Mouse (Mus musculus) left cerebral cortex, adult 2 months (tissue): Measurements from ENCODE around the gene Actn1. TPM values are rescaled to one million over a fixed set of nuclear protein-coding genes. Genes with fewer than 3 reads are reported as not detected.

ENCODE experiments used
- DNase-seq, 2 experiments: peaks; one replicate each; pipeline ENCODE4 v3.0.0; 2021 to 2022; ENCODE audit warnings: low spot score in 2 of 2, mixed read lengths in 1 of 2; ENCODE audit errors: extremely low spot score in 1 of 2
- H3K27ac ChIP-seq: fragments of 200-600 bp; 2 replicates; pipeline ENCODE4 v1.8.1; 2022
- H3K4me3 ChIP-seq: fragments of 200-600 bp; 2 replicates; pipeline ENCODE4 v1.8.1; 2022
- CTCF ChIP-seq: fragments of 200-600 bp; IDR thresholded peaks from 2 replicates; pipeline ENCODE4 v1.8.1; 2022; ENCODE audit warnings: antibody characterized with exemption, mild to moderate bottlenecking, moderate library complexity
- intact Hi-C: fragments of 180-260 bp; cut with DNase I; formaldehyde crosslinking; loops from one replicate; pipeline ENCODE4 v1.15.1; 2025
- total RNA-seq, 2 experiments: library from RNA; stranded (reverse); gene quantifications; 2 replicates each; pipeline ENCODE4 v1.2.3; 2021

Gene Actn1
- total RNA-seq, 2 experiments from 2014 or later: 125 to 130 TPM

- intact Hi-C loops: no loop called here
- Histone ChIP-seq H3K27ac (no peak overlapping the region), H3K4me3 (no peak overlapping the region)
- DNase-seq: no peak
- no peak for TF ChIP-seq CTCF
These were observed 39.7 kb downstream of the Actn1 start for GRCm38 (mm10) chr12:80220260-80221038.

- Histone ChIP-seq H3K27ac (no peak overlapping the region), H3K4me3 (no peak overlapping the region)
- DNase-seq: no peak
- intact Hi-C loops: no loop called here
- no peak for TF ChIP-seq CTCF
These were observed 41.4 kb downstream of the Actn1 start for GRCm38 (mm10) chr12:80218784-80219183.

- no peak for TF ChIP-seq CTCF
- Histone ChIP-seq H3K27ac (no peak overlapping the region), H3K4me3 (no peak overlapping the region)
- no peak for DNase-seq
- intact Hi-C loops: no loop called here
These were observed 42.0 kb downstream of the Actn1 start for GRCm38 (mm10) chr12:80218045-80218611.

GRCm38 (mm10) chr12:80217049-80217448, 43.1 kb downstream of the Actn1 start:
- TF ChIP-seq CTCF: no peak
- intact Hi-C loops: no loop called here
- no peak for DNase-seq
- Histone ChIP-seq H3K27ac (no peak overlapping the region), H3K4me3 (no peak overlapping the region)

GRCm38 (mm10) chr12:80216258-80216881, 43.8 kb downstream of the Actn1 start:
- no peak overlapping the region for H3K27ac ChIP-seq
- no peak for TF ChIP-seq CTCF
- no peak for DNase-seq
- H3K4me3 ChIP-seq: no peak overlapping the region
- intact Hi-C loops: no loop called here

GRCm38 (mm10) chr12:80213810-80214209, 46.4 kb downstream of the Actn1 start:
- TF ChIP-seq CTCF: no peak
- H3K27ac ChIP-seq: no peak overlapping the region
- DNase-seq: no peak
- intact Hi-C loops: no loop called here
- no peak overlapping the region for H3K4me3 ChIP-seq

GRCm38 (mm10) chr12:80213263-80213662, 46.9 kb downstream of the Actn1 start:
- no peak for TF ChIP-seq CTCF
- no peak overlapping the region for H3K4me3 ChIP-seq
- H3K27ac ChIP-seq: no peak overlapping the region
- no peak for DNase-seq
- intact Hi-C loops: no loop called here

GRCm38 (mm10) chr12:80210791-80211612, 49.2 kb downstream of the Actn1 start:
- Histone ChIP-seq H3K27ac (no peak overlapping the region), H3K4me3 (no peak overlapping the region)
- no peak for DNase-seq
- TF ChIP-seq CTCF: no peak
- intact Hi-C loops: no loop called here

- DNase-seq: no peak
- TF ChIP-seq CTCF: no peak
- H3K4me3 ChIP-seq: no peak overlapping the region
- intact Hi-C loops: no loop called here
- no peak overlapping the region for H3K27ac ChIP-seq
These were observed 50.3 kb downstream of the Actn1 start for GRCm38 (mm10) chr12:80209914-80210313.

GRCm38 (mm10) chr12:80208126-80208820, 51.9 kb downstream of the Actn1 start:
- DNase-seq: no peak
- TF ChIP-seq CTCF: no peak
- Histone ChIP-seq H3K27ac (no peak overlapping the region), H3K4me3 (no peak overlapping the region)
- intact Hi-C loops: no loop called here

- no peak for TF ChIP-seq CTCF
- H3K4me3 ChIP-seq: no peak overlapping the region
- H3K27ac ChIP-seq: no peak overlapping the region
- intact Hi-C loops: no loop called here
- no peak for DNase-seq
These were observed 56.9 kb downstream of the Actn1 start for GRCm38 (mm10) chr12:80203284-80203683.
